Mouse (Mus musculus) Muller cell, postnatal 12 days (primary cell): ENCODE measurements around the gene Copb2.

Source experiments
- DNase-seq: peaks from one replicate; pipeline ENCODE4 v3.0.0-alpha.2; 2015; ENCODE audit errors: inconsistent ontology term

Gene Copb2

GRCm38 (mm10) chr9:98563137-98564126, at the start of gene Copb2:
TSS of gene Copb2 (plus strand) at chr9:98563721.
- peak; percentile 98 for DNase-seq

GRCm38 (mm10) chr9:98523872-98524271, 39.6 kb upstream of the Copb2 start:
- DNase-seq: no peak

- DNase-seq: peak; percentile 66
These were observed 38.6 kb upstream of the Copb2 start for GRCm38 (mm10) chr9:98524786-98525542.

- no peak for DNase-seq
These were observed 38.0 kb upstream of the Copb2 start for GRCm38 (mm10) chr9:98525543-98525924.

- peak; percentile 84 for DNase-seq
These were observed 36.3 kb upstream of the Copb2 start for GRCm38 (mm10) chr9:98527226-98527625.

GRCm38 (mm10) chr9:98529776-98530175, 33.7 kb upstream of the Copb2 start:
- DNase-seq: no peak

DNA sequence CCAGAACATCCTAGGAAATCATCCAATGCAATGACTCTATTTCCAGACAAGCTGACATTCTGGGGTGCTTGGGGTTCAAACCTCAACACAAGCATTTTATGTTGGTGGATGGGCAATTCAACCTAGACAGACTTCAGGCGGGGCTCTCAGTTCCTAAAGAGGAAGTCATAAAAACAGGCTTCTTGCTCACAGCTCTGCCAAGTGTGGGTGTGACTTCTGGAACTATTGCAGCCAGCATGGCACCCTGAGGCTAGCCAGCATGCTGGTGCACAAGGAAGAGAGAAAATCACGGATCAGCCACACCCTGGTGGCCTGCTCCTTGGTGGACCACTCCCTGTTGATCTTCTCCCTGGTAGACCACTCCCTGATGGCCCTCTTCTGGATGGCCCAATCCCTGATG, 32.5 kb upstream of the Copb2 start:
- no peak for DNase-seq

DNA sequence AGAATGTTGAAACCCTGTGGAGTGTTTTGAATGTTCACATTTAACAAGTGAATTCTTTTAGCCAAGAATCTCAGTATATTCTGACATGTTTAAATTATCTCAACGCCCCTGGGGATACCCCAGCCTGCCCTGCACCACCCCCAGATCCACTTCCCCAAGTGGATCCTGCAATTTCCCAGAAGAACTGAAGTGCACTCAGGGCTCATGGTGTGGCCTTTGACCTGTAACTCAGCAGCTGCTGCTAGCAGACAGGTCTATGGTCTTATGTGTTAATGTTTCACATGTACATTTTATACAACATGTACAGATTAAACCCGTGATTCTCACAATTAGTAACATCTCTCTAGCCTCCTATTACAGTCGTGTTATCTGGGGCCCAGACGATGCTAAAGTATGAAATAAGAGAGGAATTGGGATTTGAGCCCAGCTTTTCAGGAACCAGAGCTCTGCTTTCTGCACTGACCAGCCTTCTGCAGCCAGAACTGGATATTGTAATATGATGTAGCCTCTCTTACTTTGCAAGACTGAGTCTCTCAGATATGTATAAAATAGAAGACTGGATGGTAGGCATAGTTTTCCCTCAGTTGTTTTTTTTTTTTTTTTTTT, 28.7 kb upstream of the Copb2 start:
- DNase-seq: no peak

- no peak for DNase-seq
These were observed 27.8 kb upstream of the Copb2 start for GRCm38 (mm10) chr9:98535763-98536162.

DNA sequence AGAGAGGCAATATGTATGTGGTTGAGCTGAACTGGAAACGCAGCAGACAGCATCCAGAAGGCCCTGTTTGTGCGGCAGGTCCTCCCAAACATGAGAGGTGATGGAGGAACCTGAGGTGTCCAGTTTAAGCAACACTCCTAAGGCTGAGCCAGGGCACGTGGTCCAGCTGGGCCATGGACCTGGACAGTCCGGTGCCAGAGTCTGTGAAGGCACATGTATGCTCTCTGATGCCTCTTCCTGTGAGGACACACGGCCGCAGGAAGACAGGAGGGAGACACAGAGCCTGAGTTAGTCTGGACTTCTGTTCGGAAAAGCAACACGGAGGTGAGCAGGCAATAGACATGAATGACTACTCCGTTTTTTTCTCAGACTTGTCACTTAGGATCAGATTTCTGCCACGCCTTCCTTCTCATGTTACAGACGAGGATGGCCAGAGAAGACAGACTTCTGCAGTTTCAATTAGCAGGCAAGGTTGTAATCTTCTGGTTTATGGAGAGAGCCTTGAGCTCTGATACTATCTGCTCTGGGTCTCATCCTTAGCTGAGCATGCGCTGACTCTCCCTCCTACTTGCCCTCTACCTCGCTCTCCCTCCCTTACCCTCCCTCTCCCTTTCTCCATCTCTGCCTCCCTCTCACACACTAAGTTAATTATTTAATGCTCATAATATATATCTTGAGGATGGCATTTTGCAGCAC, 25.4 kb upstream of the Copb2 start:
- no peak for DNase-seq

- DNase-seq: peak; percentile 57
These were observed 24.7 kb upstream of the Copb2 start for GRCm38 (mm10) chr9:98538713-98539360.

DNA sequence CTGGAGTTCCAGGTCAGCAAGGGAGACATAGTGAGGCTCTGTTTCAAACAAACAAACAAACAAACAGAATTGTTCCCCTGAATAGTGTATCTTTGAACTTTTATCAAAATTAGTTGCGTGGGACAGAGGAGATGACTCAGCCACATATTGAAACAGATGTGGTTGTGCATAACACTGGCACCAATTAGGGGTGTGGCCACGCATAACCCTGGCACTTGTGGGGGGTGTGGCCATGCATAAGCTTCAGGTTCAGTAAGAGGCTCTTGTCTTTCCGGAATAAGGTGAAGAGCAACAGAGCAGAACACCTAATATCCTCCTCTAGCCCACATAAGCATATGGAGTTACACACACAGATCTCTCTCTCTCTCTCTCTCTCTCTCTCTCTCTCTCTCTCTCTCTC, 19.5 kb upstream of the Copb2 start:
- DNase-seq: no peak

DNA sequence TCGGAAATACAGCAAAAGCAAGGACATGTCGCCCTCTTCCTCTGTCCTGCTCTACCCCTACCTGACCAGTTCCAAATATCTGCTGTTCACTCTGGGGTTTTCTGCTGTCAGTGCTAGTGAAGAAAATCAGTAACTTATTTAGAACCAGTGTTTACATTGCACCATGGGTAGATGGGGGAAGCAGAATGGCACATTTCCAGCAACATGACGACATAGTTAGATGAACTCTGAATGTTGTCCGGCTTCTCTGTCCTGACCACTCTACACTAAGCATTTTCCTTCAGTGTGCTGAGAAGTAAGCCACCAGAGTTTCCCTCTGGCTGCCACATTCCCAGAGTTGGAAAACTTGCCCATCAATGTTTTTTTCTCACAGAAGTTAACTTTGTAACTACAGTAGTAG, 20.3 kb downstream of the Copb2 start:
- no peak for DNase-seq

DNA sequence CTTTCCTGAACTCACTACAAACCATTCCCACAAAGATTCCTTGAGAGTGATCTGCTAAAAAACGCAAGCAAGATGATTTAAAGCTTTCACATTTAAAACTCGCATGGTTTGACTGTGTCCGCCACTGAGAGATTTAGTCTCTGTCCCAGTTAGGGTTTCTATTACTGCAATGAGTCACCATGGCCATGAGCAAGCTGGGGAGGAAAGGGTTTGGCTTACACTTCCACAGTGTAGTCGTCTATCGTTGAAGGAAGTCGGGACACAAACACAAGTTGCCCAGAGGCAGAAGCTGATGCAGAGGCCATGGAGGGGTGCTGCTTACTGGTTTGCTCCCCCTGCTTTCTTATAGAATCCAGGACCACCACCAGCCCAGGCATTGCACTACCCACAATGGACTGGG, 36.6 kb downstream of the Copb2 start:
- no peak for DNase-seq

GRCm38 (mm10) chr9:98601156-98601836, 37.8 kb downstream of the Copb2 start, which contains the start of gene Mrps22:
TSS of gene Mrps22 (minus strand) at chr9:98601660.
- DNase-seq: peak; percentile 76

GRCm38 (mm10) chr9:98601837-98602359, 38.4 kb downstream of the Copb2 start:
- DNase-seq: no peak

- DNase-seq: no peak
These were observed 41.4 kb downstream of the Copb2 start for GRCm38 (mm10) chr9:98604896-98605295.

- no peak for DNase-seq
These were observed 65.0 kb downstream of the Copb2 start for GRCm38 (mm10) chr9:98628480-98628879.

- no peak for DNase-seq
These were observed 70.0 kb downstream of the Copb2 start for GRCm38 (mm10) chr9:98633287-98634162.
